In genomic region chr3:89998612-89999054, GRCm38 (mm10) we compare ENCODE assay signal across 8 mouse cellular contexts. TPM values are rescaled to one million over a fixed set of nuclear protein-coding genes. Genes with fewer than 3 reads are reported as not detected.
A peak's percentile ranks its signal among the peaks of the same experiment; 100 is the strongest.
DNase-seq lines count a peak whose midpoint lies in the region; ATAC-seq lines count a peak whose summit lies in the region.

Hax1 (minus strand) TSS chr3:89998780.

- peak; percentile 92 to 98 for DNase-seq in adrenal gland, adult (ENCODE audit: inconsistent age in 2 of 2, low spot score in 1 of 2)
- DNase-seq in embryo, embryonic 10.5 days (ENCODE audit: low spot score), result peak; percentile 97
- DNase-seq in gastrocnemius, postnatal 14 days, result peak; percentile 92
- DNase-seq in left cerebral cortex, postnatal 10 days (ENCODE audit: extremely low spot score in 1 of 2, low spot score in 2 of 2), result peak; percentile 94 to 95
- DNase-seq in right cerebral cortex, postnatal 25 days, result peak; percentile 91
- peak; percentile 86 to 92 for DNase-seq in urinary bladder, postnatal 4 days (ENCODE audit: low spot score in 2 of 2)

- intact Hi-C loops in gastrocnemius, postnatal 14 days (cut with DNase I; ENCODE audit: low total_unique reads), result no loop called here
- intact Hi-C loops in left cerebral cortex, postnatal 10 days (cut with DNase I), result loop anchor here (5.0 kb wide), 1 partner anchor 36 kb away; the partner anchor contains the start of gene Atp8b2

- peak; percentile 92 for ATAC-seq in inflammation-experienced regulatory T-cells, adult 6 months
- ATAC-seq in megakaryocyte-erythroid progenitor cell, adult 5-6 weeks (replicated peaks; ENCODE audit: low FRiP score, low TSS enrichment, poor library complexity, severe bottlenecking), result peak; percentile 89

RNA-seq across cellular contexts. Expression of gene Hax1, which starts in this region (rescaled TPM):
- 10 to 100 TPM; 45.2 to 50.2 TPM for total RNA-seq in gastrocnemius, postnatal 14 days (2021)
- 10 to 100 TPM; 59.6 to 87.0 (median 74.0) TPM for polyA plus RNA-seq in inflammation-experienced regulatory T-cells, adult 6 months (2017; shearing (Covaris generic))
- total RNA-seq in left cerebral cortex, postnatal 10 days (2021), result 10 to 100 TPM; 53.4 to 60.2 TPM
- 162 and 225 TPM in 2 replicates for total RNA-seq in megakaryocyte-erythroid progenitor cell, adult 5-6 weeks (2014; fragmentation: Nextera tagmentation)
- 72.2 and 78.6 TPM in 2 replicates for total RNA-seq in megakaryocyte-erythroid progenitor cell, adult 5-6 weeks (2017)

Comparison
In these comparisons a context has a peak if more than half of its experiments do, and no peak if none do; other contexts are left out.
1. Peak in every context shown above with its lines: DNase-seq and ATAC-seq.